Mouse (Mus musculus): Measurements from ENCODE around the gene Tmem216.

GRCm38 (mm10) chr19:10602247-10602769 lies 46.3 kb upstream of the Tmem216 start:
- TF ChIP-seq CTCF (conservative IDR thresholded peaks at IDR 0.05; ENCODE audit: insufficient read depth, insufficient read length, low read depth, low read length) = no peak
- TF ChIP-seq POLR2A (IDR thresholded peaks at IDR 0.05; ENCODE audit: low read depth, low read length) = no peak

Data from kidney, adult 2 months (tissue).